Comparison of ENCODE assay signal across 9 mouse cellular contexts in genomic region chr5:69557404-69557935, GRCm38 (mm10). TPM values are rescaled to one million over a fixed set of nuclear protein-coding genes. Genes with fewer than 3 reads are reported as not detected.
DNase-seq lines count a peak whose midpoint lies in the region; ATAC-seq and TF ChIP-seq lines count a peak whose summit lies in the region.
"Had no signal": no experiment of that assay in that cellular context is flagged by ENCODE, and none has a peak within 500 bp of the region (broad histone marks: within the 10 kb centered on the region; RNA-seq: fewer than 3 reads in every experiment).

No protein-coding gene starts in this region.

- peak overlapping the region; percentile 92 for H3K9ac ChIP-seq in hindbrain, postnatal 0 days (replicated peaks; ENCODE audit: low read length)
- H3K9ac ChIP-seq in midbrain, embryonic 12.5 days (replicated peaks), result peak overlapping the region; percentile 92

- 0 out of 2 replicates have a peak, but pooled peaks have one; percentile 8 for ATAC-seq in hindbrain, postnatal 0 days
- ATAC-seq in midbrain, embryonic 12.5 days (ENCODE audit: low FRiP score, low read depth), result peak; percentile 14; the same call in 1 of the 2 replicates

- peak; percentile 9 to 10 for DNase-seq in left cerebral cortex, postnatal 14 days (ENCODE audit: low spot score in 2 of 2)
- no peak for DNase-seq in left cerebral cortex, postnatal 25 days (ENCODE audit: low spot score in 2 of 2)
- DNase-seq in Muller cell, postnatal 12 days (ENCODE audit: inconsistent ontology term), result peak; percentile 35
- peak; percentile 16 for DNase-seq in embryo, embryonic 11.5 days (ENCODE audit: low read depth, low spot score)
- DNase-seq in hindbrain, postnatal 0 days (ENCODE audit: low spot score), result peak; percentile 30
- no peak for DNase-seq in right cerebral cortex, postnatal 36 days (ENCODE audit: low spot score in 2 of 2)
- no peak for DNase-seq in frontal cortex, adult 2 months (ENCODE audit: extremely low spot score in 1 of 2, low spot score in 1 of 2)

- TF ChIP-seq CTCF in hindbrain, postnatal 0 days (IDR thresholded peaks at IDR 0.05; ENCODE audit: low read depth), result no peak

- no peaks in the 10 kb centered on the region for H3K4me1 ChIP-seq in hindbrain, postnatal 0 days (ENCODE audit: insufficient read depth, low read length)
- H3K4me1 ChIP-seq in midbrain, embryonic 12.5 days, result peaks cover 6% of the 10 kb centered on the region; the same call in 1 of the 2 replicates

- H3K27ac ChIP-seq in hindbrain, postnatal 0 days, result peak overlapping the region; percentile 96
- peak overlapping the region; percentile 88 for H3K27ac ChIP-seq in midbrain, embryonic 12.5 days (replicated peaks)

- intact Hi-C loops in left cerebral cortex, postnatal 14 days (cut with DNase I), result no loop called here
- intact Hi-C loops in left cerebral cortex, postnatal 25 days (cut with DNase I), result loop anchor here (10.0 kb wide), 1 partner anchor 1433 kb away; no protein-coding TSS in a partner anchor

- WGBS in hindbrain, postnatal 0 days, result 9% methylated on average over 16 of the region's 16 CpGs
- WGBS in midbrain, embryonic 12.5 days, result 12% methylated on average over 16 of the region's 16 CpGs

- peaks cover 7% of the 10 kb centered on the region; the same call in 1 of the 2 replicates for H3K36me3 ChIP-seq in hindbrain, postnatal 0 days (ENCODE audit: insufficient read depth, low read length)
- peaks cover 16% of the 10 kb centered on the region for H3K36me3 ChIP-seq in midbrain, embryonic 12.5 days

- no peaks in the 10 kb centered on the region for H3K27me3 ChIP-seq in hindbrain, postnatal 0 days (ENCODE audit: insufficient read depth, low read length)
- no peaks in the 10 kb centered on the region for H3K27me3 ChIP-seq in midbrain, embryonic 12.5 days

- no peaks in the 10 kb centered on the region for H3K9me3 ChIP-seq in hindbrain, postnatal 0 days (ENCODE audit: low read length)
- H3K9me3 ChIP-seq in midbrain, embryonic 12.5 days, result no peaks in the 10 kb centered on the region

- H3K4me2 ChIP-seq in hindbrain, postnatal 0 days (ENCODE audit: low read depth, low read length), result peak overlapping the region; percentile 74
- peak overlapping the region; percentile 62 for H3K4me2 ChIP-seq in midbrain, embryonic 12.5 days (replicated peaks)

- peak overlapping the region; percentile 77 for H3K4me3 ChIP-seq in hindbrain, postnatal 0 days (ENCODE audit: low read length)
- peak overlapping the region; percentile 93 for H3K4me3 ChIP-seq in midbrain, embryonic 12.5 days

RNA-seq across cellular contexts. Expression of gene Guf1, which starts 0.7 kb away (rescaled TPM):
- 10 to 100 TPM; 27.0 to 29.8 TPM for total RNA-seq in left cerebral cortex, postnatal 14 days (2021)
- total RNA-seq in left cerebral cortex, postnatal 25 days (2021), result 10 to 100 TPM; 22.3 to 23.0 TPM
- total RNA-seq in hindbrain, postnatal 0 days (2014; rRNA removed), result 26.7 and 36.5 TPM in 2 replicates
- 35.4 and 41.7 TPM in 2 replicates for polyA plus RNA-seq in hindbrain, postnatal 0 days (2015; fragmentation: Nextera tagmentation; extraction: Ambion mirVana)
- polyA plus RNA-seq in midbrain, embryonic 12.5 days (2016; fragmentation: Nextera tagmentation; extraction: Ambion mirVana), result 64.1 and 65.7 TPM in 2 replicates
- polyA plus RNA-seq in frontal cortex, adult 2 months (2012; rRNA removed), result 38.3 and 46.8 TPM in 2 replicates

RNA-seq across cellular contexts. Expression of gene Yipf7, which starts 15.0 kb away (rescaled TPM):
- total RNA-seq in left cerebral cortex, postnatal 14 days (2021), result not detected
- not detected for total RNA-seq in left cerebral cortex, postnatal 25 days (2021)
- total RNA-seq in hindbrain, postnatal 0 days (2014; rRNA removed), result not detected in 2 replicates
- not detected in 2 replicates for polyA plus RNA-seq in hindbrain, postnatal 0 days (2015; fragmentation: Nextera tagmentation; extraction: Ambion mirVana)
- 0.34 TPM in 1 of 2 replicates, not detected in the other for polyA plus RNA-seq in midbrain, embryonic 12.5 days (2016; fragmentation: Nextera tagmentation; extraction: Ambion mirVana)
- polyA plus RNA-seq in frontal cortex, adult 2 months (2012; rRNA removed), result 0.14 and 0.17 TPM in 2 replicates
- total RNA-seq: layer of hippocampus, postnatal 14 days had no signal

RNA-seq across cellular contexts. Expression of gene Gnpda2, which starts 34.7 kb away (rescaled TPM):
- 10 to 100 TPM; 13.1 to 14.2 TPM for total RNA-seq in left cerebral cortex, postnatal 14 days (2021)
- total RNA-seq in left cerebral cortex, postnatal 25 days (2021), result 10 to 100 TPM; 19.1 to 19.3 TPM
- 15.7 and 22.6 TPM in 2 replicates for total RNA-seq in hindbrain, postnatal 0 days (2014; rRNA removed)
- polyA plus RNA-seq in hindbrain, postnatal 0 days (2015; fragmentation: Nextera tagmentation; extraction: Ambion mirVana), result 37.9 and 45.7 TPM in 2 replicates
- polyA plus RNA-seq in midbrain, embryonic 12.5 days (2016; fragmentation: Nextera tagmentation; extraction: Ambion mirVana), result 25.6 and 29.2 TPM in 2 replicates
- polyA plus RNA-seq in frontal cortex, adult 2 months (2012; rRNA removed), result 24.5 and 26.4 TPM in 2 replicates

Comparison
In these comparisons a context has a peak if more than half of its experiments do, and no peak if none do; other contexts are left out.
1. DNase-seq: peak in left cerebral cortex, postnatal 14 days (2 of 2), Muller cell, postnatal 12 days (single experiment), embryo, embryonic 11.5 days (single experiment) and hindbrain, postnatal 0 days (single experiment); none in left cerebral cortex, postnatal 25 days (0 of 2), right cerebral cortex, postnatal 36 days (0 of 2) and frontal cortex, adult 2 months (0 of 2).